Mouse (Mus musculus) 3134 (cell line): ENCODE data around the gene Atp6v1f.

Experiments
- DNase-seq: peaks from one replicate; pipeline ENCODE4 v3.0.0-alpha.2; 2011; ENCODE audit warnings: low spot score; ENCODE audit not compliant: insufficient read length; ENCODE audit errors: extremely low read depth

The Atp6v1f gene

DNA sequence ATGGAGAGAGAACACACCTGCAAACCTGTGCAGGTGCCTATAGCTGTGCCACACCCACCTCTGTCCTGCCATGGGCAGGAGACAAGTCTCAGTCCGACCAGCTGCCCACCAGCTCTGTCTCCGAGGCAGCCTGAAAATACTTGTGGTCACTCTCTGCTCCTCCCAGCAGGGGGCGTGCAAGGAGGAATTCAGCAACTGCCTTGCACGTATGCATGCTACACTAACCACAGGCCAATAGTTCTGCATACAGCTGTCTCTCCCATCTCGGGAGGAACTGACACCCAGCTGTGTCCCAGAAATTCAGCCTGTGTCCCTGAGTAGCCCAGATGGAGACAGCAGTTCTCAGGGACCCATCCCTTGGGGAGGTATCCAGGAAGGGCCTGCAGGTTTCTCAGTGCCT, 49.6 kb downstream of the Atp6v1f start:
- peak; percentile 35 for DNase-seq
